Mouse (Mus musculus): Measurements from ENCODE around the gene Cbr3. TPM values are rescaled to one million over a fixed set of nuclear protein-coding genes. Genes with fewer than 3 reads are reported as not detected.

Gene Cbr3
- polyA plus RNA-seq, 1 experiment from 2014 or later, result 1.6 TPM

GRCm38 (mm10) chr16:93707116-93707515 is 24.1 kb downstream of the Cbr3 start:
- H3K4me2 ChIP-seq (ENCODE audit: low read length), result no peak overlapping the region
- 92% methylated on average over 7 of the region's 7 CpGs for WGBS
- no peaks in the 10 kb centered on the region for H3K9me3 ChIP-seq (ENCODE audit: control insufficient read depth, low read length)
- no peaks in the 10 kb centered on the region for H3K36me3 ChIP-seq (ENCODE audit: control insufficient read depth, insufficient read depth)
- no peak for ATAC-seq
- no peaks in the 10 kb centered on the region for H3K4me1 ChIP-seq (replicated peaks; ENCODE audit: control insufficient read depth, insufficient read depth, low read length)
- no peak overlapping the region for H3K4me3 ChIP-seq (replicated peaks; ENCODE audit: low read length)
- H3K9ac ChIP-seq (replicated peaks; ENCODE audit: low read depth, low read length), result no peak overlapping the region
- H3K27me3 ChIP-seq (replicated peaks; ENCODE audit: control insufficient read depth, insufficient read depth, low read length), result no peaks in the 10 kb centered on the region
- H3K27ac ChIP-seq (ENCODE audit: low read length), result no peak overlapping the region

- H3K9me3 ChIP-seq (ENCODE audit: control insufficient read depth, low read length), result no peaks in the 10 kb centered on the region
- H3K27me3 ChIP-seq (replicated peaks; ENCODE audit: control insufficient read depth, insufficient read depth, low read length), result no peaks in the 10 kb centered on the region
- H3K36me3 ChIP-seq (ENCODE audit: control insufficient read depth, insufficient read depth), result no peaks in the 10 kb centered on the region
- WGBS, result 83% methylated on average over 1 of the region's 1 CpGs
- no peak for ATAC-seq
- H3K9ac ChIP-seq (replicated peaks; ENCODE audit: low read depth, low read length), result no peak overlapping the region
- no peak overlapping the region for H3K4me3 ChIP-seq (replicated peaks; ENCODE audit: low read length)
- H3K4me2 ChIP-seq (ENCODE audit: low read length), result no peak overlapping the region
- no peak overlapping the region for H3K27ac ChIP-seq (ENCODE audit: low read length)
- H3K4me1 ChIP-seq (replicated peaks; ENCODE audit: control insufficient read depth, insufficient read depth, low read length), result peaks cover 13% of the 10 kb centered on the region
Observed at GRCm38 (mm10) chr16:93709217-93709616, 26.2 kb downstream of the Cbr3 start.

GRCm38 (mm10) chr16:93710924-93711323 is 27.9 kb downstream of the Cbr3 start:
- Histone ChIP-seq H3K4me2 (ENCODE audit: low read length) (peak overlapping the region; percentile 79), H3K27me3 (replicated peaks; ENCODE audit: control insufficient read depth, insufficient read depth, low read length) (no peaks in the 10 kb centered on the region), H3K4me3 (replicated peaks; ENCODE audit: low read length) (peak overlapping the region; percentile 93), H3K36me3 (ENCODE audit: control insufficient read depth, insufficient read depth) (no peaks in the 10 kb centered on the region), H3K27ac (ENCODE audit: low read length) (0 out of 2 replicates have a peak overlapping the region, but pooled peaks have one; percentile 31), H3K9me3 (ENCODE audit: control insufficient read depth, low read length) (no peaks in the 10 kb centered on the region), H3K9ac (replicated peaks; ENCODE audit: low read depth, low read length) (peak overlapping the region; percentile 10), H3K4me1 (replicated peaks; ENCODE audit: control insufficient read depth, insufficient read depth, low read length) (peaks cover 18% of the 10 kb centered on the region)
- ATAC-seq, result peak; percentile 29
- WGBS, result 1% methylated on average over 11 of the region's 11 CpGs

- under 1% methylated on average over 68 of the region's 77 CpGs for WGBS
- Histone ChIP-seq H3K36me3 (ENCODE audit: control insufficient read depth, insufficient read depth) (no peaks in the 10 kb centered on the region), H3K27ac (ENCODE audit: low read length) (peak within 1 kb of the TSS; percentile 76), H3K4me2 (ENCODE audit: low read length) (peak within 1 kb of the TSS; percentile 79), H3K27me3 (replicated peaks; ENCODE audit: control insufficient read depth, insufficient read depth, low read length) (no peaks in the 10 kb centered on the region), H3K4me1 (replicated peaks; ENCODE audit: control insufficient read depth, insufficient read depth, low read length) (peaks cover 18% of the 10 kb centered on the region), H3K4me3 (replicated peaks; ENCODE audit: low read length) (peak within 1 kb of the TSS; percentile 93), H3K9me3 (ENCODE audit: control insufficient read depth, low read length) (no peaks in the 10 kb centered on the region), H3K9ac (replicated peaks; ENCODE audit: low read depth, low read length) (peak within 1 kb of the TSS; percentile 88)
- ATAC-seq, result peak; percentile 87
Observed at GRCm38 (mm10) chr16:93711411-93712188, 28.6 kb downstream of the Cbr3 start, which contains the start of gene Dop1b. TSS of gene Dop1b (plus strand) at chr16:93711904.

GRCm38 (mm10) chr16:93712189-93712885 is 29.3 kb downstream of the Cbr3 start:
- 10% methylated on average over 31 of the region's 31 CpGs for WGBS
- H3K27me3 ChIP-seq (replicated peaks; ENCODE audit: control insufficient read depth, insufficient read depth, low read length), result no peaks in the 10 kb centered on the region
- H3K4me2 ChIP-seq (ENCODE audit: low read length), result peak overlapping the region; percentile 79
- no peaks in the 10 kb centered on the region for H3K36me3 ChIP-seq (ENCODE audit: control insufficient read depth, insufficient read depth)
- no peaks in the 10 kb centered on the region for H3K9me3 ChIP-seq (ENCODE audit: control insufficient read depth, low read length)
- H3K4me1 ChIP-seq (replicated peaks; ENCODE audit: control insufficient read depth, insufficient read depth, low read length), result peaks cover 22% of the 10 kb centered on the region
- peak overlapping the region; percentile 76 for H3K27ac ChIP-seq (ENCODE audit: low read length)
- ATAC-seq, result peak; percentile 60
- peak overlapping the region; percentile 88 for H3K9ac ChIP-seq (replicated peaks; ENCODE audit: low read depth, low read length)
- H3K4me3 ChIP-seq (replicated peaks; ENCODE audit: low read length), result peak overlapping the region; percentile 93

GRCm38 (mm10) chr16:93712966-93713365 is 30.0 kb downstream of the Cbr3 start:
- H3K27ac ChIP-seq (ENCODE audit: low read length), result no peak overlapping the region
- no peak for ATAC-seq
- WGBS, result 79% methylated on average over 7 of the region's 7 CpGs

GRCm38 (mm10) chr16:93714426-93714825 is 31.4 kb downstream of the Cbr3 start:
- H3K4me1 ChIP-seq (replicated peaks; ENCODE audit: control insufficient read depth, insufficient read depth, low read length), result peaks cover 22% of the 10 kb centered on the region
- no peak overlapping the region for H3K4me2 ChIP-seq (ENCODE audit: low read length)
- no peaks in the 10 kb centered on the region for H3K36me3 ChIP-seq (ENCODE audit: control insufficient read depth, insufficient read depth)
- no peak overlapping the region for H3K9ac ChIP-seq (replicated peaks; ENCODE audit: low read depth, low read length)
- H3K4me3 ChIP-seq (replicated peaks; ENCODE audit: low read length), result no peak overlapping the region
- no peak overlapping the region for H3K27ac ChIP-seq (ENCODE audit: low read length)
- H3K27me3 ChIP-seq (replicated peaks; ENCODE audit: control insufficient read depth, insufficient read depth, low read length), result no peaks in the 10 kb centered on the region
- H3K9me3 ChIP-seq (ENCODE audit: control insufficient read depth, low read length), result no peaks in the 10 kb centered on the region
- WGBS, result 14% methylated on average over 5 of the region's 5 CpGs
- ATAC-seq, result no peak

More at GRCm38 (mm10) chr16:93712966-93713365, 30.0 kb downstream of the Cbr3 start:
- H3K4me2 ChIP-seq (ENCODE audit: low read length), result peak overlapping the region; percentile 79
- H3K4me1 ChIP-seq (replicated peaks; ENCODE audit: control insufficient read depth, insufficient read depth, low read length), result peaks cover 22% of the 10 kb centered on the region
- peak overlapping the region; percentile 93 for H3K4me3 ChIP-seq (replicated peaks; ENCODE audit: low read length)
- no peaks in the 10 kb centered on the region for H3K36me3 ChIP-seq (ENCODE audit: control insufficient read depth, insufficient read depth)
- H3K9ac ChIP-seq (replicated peaks; ENCODE audit: low read depth, low read length), result peak overlapping the region; percentile 88
- no peaks in the 10 kb centered on the region for H3K9me3 ChIP-seq (ENCODE audit: control insufficient read depth, low read length)
- H3K27me3 ChIP-seq (replicated peaks; ENCODE audit: control insufficient read depth, insufficient read depth, low read length), result no peaks in the 10 kb centered on the region

- no peak for ATAC-seq
- H3K9me3 ChIP-seq (ENCODE audit: control insufficient read depth, low read length), result no peaks in the 10 kb centered on the region
- H3K27ac ChIP-seq (ENCODE audit: low read length), result no peak overlapping the region
- 91% methylated on average over 6 of the region's 6 CpGs for WGBS
- no peak overlapping the region for H3K4me3 ChIP-seq (replicated peaks; ENCODE audit: low read length)
- peaks cover 22% of the 10 kb centered on the region for H3K4me1 ChIP-seq (replicated peaks; ENCODE audit: control insufficient read depth, insufficient read depth, low read length)
- H3K36me3 ChIP-seq (ENCODE audit: control insufficient read depth, insufficient read depth), result no peaks in the 10 kb centered on the region
- H3K4me2 ChIP-seq (ENCODE audit: low read length), result no peak overlapping the region
- H3K9ac ChIP-seq (replicated peaks; ENCODE audit: low read depth, low read length), result no peak overlapping the region
- H3K27me3 ChIP-seq (replicated peaks; ENCODE audit: control insufficient read depth, insufficient read depth, low read length), result no peaks in the 10 kb centered on the region
Observed at GRCm38 (mm10) chr16:93715826-93716225, 32.8 kb downstream of the Cbr3 start.

- Histone ChIP-seq H3K27ac (ENCODE audit: low read length) (no peak overlapping the region), H3K36me3 (ENCODE audit: control insufficient read depth, insufficient read depth) (no peaks in the 10 kb centered on the region), H3K4me2 (ENCODE audit: low read length) (no peak overlapping the region), H3K4me3 (replicated peaks; ENCODE audit: low read length) (no peak overlapping the region), H3K4me1 (replicated peaks; ENCODE audit: control insufficient read depth, insufficient read depth, low read length) (peaks cover 21% of the 10 kb centered on the region), H3K9ac (replicated peaks; ENCODE audit: low read depth, low read length) (no peak overlapping the region), H3K9me3 (ENCODE audit: control insufficient read depth, low read length) (no peaks in the 10 kb centered on the region), H3K27me3 (replicated peaks; ENCODE audit: control insufficient read depth, insufficient read depth, low read length) (no peaks in the 10 kb centered on the region)
- WGBS, result 19% methylated on average over 5 of the region's 5 CpGs
- ATAC-seq, result peak; percentile 54
Observed at GRCm38 (mm10) chr16:93717299-93717703, 34.3 kb downstream of the Cbr3 start.
